Mouse (Mus musculus) CH12F3 (cell line): ENCODE results near the gene Stat3.

Experiments
- in situ Hi-C: fragments of 300-500 bp; cut with MboI; formaldehyde crosslinking; loops from 2 replicates; pipeline ENCODE4 v1.14.3; 2020; ENCODE audit warnings: low sequenced_read_pairs

The Stat3 gene

GRCm38 (mm10) chr11:100860198-100861048, 78.9 kb downstream of the Stat3 start:
- in situ Hi-C loops, result no loop called here

DNA sequence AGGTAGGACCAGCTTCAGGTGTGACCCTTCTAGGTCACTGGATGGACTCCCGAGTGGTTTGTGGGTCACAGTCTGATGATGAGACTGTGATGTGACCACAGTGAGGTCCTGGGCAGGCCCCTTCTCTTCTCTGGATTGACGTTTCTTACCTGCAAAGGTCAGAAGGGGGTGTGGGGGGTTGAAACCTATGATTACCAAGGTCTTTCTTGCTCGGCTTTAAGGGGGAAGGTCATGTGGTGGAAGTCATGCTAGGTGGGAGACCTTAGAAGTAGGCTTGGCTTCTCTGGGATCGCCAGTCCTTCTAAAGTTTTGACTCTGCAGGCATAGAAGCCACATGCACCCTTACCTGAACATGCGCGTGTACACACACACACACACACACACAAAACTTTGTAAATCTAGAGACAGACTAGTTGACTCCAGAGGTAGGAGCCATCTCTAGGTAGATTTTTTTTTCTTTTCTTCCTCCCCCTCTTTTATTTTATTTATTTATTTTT, 79.7 kb downstream of the Stat3 start:
- in situ Hi-C loops, result no loop called here

DNA sequence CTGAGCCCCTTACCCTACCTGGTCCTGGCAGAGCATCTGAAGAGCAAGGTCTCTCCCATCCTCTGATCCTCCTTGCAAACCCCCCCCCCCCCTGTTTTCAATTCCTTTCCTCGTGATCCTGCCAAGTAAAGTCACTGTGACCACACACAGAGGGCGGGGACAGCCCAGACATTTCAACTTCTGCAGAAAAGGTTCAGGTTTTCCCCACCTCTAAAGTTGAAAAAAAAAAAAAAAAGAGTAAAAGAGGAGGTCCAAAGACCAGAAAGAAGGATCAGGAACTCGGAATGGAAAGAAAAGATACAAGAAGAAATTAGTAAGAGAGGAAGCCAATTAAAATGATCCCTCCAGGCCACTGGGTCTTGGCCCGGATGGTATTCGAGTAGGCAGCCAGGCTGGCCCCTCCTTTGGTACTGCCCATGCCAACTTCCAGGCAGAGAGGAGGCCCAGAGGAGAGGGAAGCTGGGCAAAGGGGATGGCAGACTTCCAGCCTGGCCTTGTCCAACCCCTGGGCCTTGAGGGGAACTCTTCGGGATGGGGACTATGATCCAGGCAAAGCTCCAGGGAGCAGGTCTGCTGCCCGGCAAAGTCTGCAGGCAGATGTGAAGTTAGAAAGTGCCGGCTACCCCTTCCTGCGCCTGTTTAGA, 80.3 kb downstream of the Stat3 start, which contains the start of gene Stat5a:
Gene Stat5a, plus strand, starts transcription at position 417 of the 644 bp plus-strand sequence.
- in situ Hi-C loops, result no loop called here

- in situ Hi-C loops, result no loop called here
Measured at GRCm38 (mm10) chr11:100857960-100858359, 81.4 kb downstream of the Stat3 start.

- in situ Hi-C loops, result no loop called here
Measured at GRCm38 (mm10) chr11:100855178-100855577, 84.2 kb downstream of the Stat3 start.

GRCm38 (mm10) chr11:100854268-100854667, 85.1 kb downstream of the Stat3 start:
- in situ Hi-C loops, result no loop called here

GRCm38 (mm10) chr11:100853018-100853417, 86.3 kb downstream of the Stat3 start:
- in situ Hi-C loops, result no loop called here

DNA sequence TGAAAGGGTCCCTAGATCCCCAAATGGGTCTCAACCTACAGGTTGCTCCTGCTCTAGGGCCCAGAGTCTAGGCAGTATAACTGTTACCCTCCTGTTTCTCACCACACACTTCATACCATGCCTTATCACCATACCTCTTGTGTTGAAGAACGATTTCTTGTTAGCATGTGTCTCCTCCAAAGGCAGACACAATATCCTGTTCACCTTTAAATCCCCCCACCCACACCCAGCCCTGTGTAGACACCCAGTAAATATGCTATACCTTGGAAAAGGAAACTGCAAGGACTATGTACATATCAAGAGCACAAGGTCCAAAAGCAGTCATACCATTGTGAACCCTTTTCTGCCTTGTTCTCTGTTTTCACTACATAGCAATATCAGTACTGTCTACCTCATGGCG, 87.3 kb downstream of the Stat3 start:
- in situ Hi-C loops, result no loop called here

DNA sequence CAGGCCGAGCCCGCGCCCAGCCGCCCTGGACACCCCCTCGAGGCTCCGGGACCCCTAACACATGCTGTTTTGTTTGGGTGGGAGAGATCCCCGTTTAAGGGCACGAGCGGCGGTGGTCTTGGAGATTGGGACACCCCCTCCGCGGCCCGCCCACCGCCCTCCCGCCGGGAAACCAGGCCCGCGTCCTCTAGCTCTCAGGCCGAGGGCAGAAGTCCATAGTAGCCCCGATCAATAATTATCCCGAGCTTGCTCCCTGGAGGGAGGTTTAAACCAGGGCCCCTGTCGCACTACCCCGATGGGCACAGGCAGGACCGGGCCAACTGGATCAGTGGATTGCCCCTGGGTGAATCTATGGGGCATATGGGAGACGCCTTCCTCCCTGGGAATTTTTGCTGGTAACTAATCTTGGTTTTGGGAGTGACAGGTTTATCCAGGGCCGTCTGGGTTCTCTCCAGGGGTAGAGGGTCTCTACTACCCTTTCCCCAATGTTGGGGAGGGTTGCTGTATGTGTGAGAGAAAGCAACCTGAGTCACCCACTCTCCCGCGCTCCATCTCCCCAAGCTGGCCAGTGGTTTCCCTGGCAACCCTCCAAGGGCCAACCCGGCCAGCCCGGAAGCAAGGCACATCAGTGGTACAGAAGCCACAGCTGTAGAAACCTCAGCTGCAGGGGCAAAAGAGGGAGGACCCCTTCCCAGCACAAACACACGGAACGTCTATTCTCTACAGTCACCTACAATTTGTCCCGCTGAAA, 88.4 kb downstream of the Stat3 start:
- in situ Hi-C loops, result no loop called here

GRCm38 (mm10) chr11:100850038-100850777, 89.1 kb downstream of the Stat3 start, which contains the start of gene Stat5b:
Gene Stat5b, minus strand, starts transcription at chr11:100850724.
- in situ Hi-C loops, result no loop called here

- in situ Hi-C loops, result no loop called here
Measured at GRCm38 (mm10) chr11:100849456-100850037, 89.8 kb downstream of the Stat3 start.

- in situ Hi-C loops, result no loop called here
Measured at GRCm38 (mm10) chr11:100848789-100849379, 90.5 kb downstream of the Stat3 start.

GRCm38 (mm10) chr11:100848080-100848479, 91.3 kb downstream of the Stat3 start:
- in situ Hi-C loops, result no loop called here

- in situ Hi-C loops, result no loop called here
Measured at GRCm38 (mm10) chr11:100847572-100847971, 91.8 kb downstream of the Stat3 start.

GRCm38 (mm10) chr11:100845793-100846192, 93.5 kb downstream of the Stat3 start:
- in situ Hi-C loops, result no loop called here

- in situ Hi-C loops, result no loop called here
Measured at GRCm38 (mm10) chr11:100844121-100844520, 95.2 kb downstream of the Stat3 start.

DNA sequence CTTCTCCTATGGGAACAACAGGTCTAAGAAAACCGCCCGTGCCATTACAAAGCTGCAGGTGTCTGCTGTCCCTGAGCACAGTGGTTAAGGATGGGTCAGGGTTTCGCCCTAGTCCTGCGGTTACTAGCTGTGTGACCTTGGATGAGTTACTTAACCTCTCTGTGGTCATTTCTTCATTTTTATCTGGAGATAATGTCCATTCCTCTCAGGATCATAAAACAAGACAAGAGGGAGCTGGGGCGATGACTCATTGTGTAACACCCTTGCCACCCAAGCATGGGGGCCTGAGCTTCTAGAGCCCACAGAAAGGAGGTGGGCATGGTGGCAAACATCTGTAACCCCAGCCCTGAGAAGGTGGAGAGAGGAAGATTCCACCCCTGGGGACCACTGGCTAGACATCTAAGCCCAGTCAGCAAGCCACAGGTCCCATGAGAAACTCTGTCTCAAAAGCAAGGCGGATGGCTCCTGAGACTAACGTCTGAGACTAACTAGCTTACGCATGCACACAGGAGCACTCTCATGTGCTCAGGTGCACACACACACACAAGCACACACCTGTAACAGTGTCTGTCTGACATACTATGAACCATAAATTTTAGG, 96.2 kb downstream of the Stat3 start:
- in situ Hi-C loops, result no loop called here

DNA sequence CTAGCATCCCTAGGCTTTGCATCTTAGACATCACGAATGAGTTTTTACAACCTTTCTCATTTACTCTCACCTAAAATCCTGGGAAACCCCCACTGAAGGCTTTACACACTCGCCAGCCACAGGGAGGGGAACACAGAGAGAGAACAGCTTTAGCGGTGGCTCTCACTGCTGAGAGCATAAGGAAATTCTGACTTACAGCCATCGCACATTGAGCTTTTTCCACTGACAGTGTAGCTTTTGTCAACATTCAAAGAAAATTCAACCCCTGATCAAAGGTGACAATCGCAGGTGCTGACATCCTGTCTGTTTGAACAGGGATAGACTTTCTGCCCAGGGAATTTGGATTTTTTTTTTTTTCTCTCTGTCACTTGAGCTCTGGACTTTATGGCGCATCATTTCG, 97.3 kb downstream of the Stat3 start:
- in situ Hi-C loops, result no loop called here

DNA sequence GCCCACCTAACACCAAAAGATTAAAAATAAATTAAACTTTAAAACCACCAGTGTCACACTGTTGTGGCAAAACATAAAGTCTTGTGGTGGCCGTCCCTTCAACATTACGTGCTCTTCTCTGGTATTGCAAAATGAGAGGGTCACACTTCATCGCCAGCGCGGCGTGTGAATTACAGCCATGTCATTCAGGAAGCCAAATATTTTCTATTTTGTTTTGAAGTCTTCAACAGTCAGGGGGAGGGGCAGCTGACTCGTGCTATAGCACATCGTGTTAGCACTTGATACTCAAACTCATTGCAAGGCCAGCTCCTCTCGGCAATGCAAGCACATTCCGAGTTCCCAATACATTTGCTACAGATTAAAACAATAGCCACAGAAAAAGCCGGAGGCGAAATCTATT, 98.5 kb downstream of the Stat3 start:
- in situ Hi-C loops, result no loop called here
